Comparison of ENCODE assay signal across 15 mouse cellular contexts in the genomic region with DNA sequence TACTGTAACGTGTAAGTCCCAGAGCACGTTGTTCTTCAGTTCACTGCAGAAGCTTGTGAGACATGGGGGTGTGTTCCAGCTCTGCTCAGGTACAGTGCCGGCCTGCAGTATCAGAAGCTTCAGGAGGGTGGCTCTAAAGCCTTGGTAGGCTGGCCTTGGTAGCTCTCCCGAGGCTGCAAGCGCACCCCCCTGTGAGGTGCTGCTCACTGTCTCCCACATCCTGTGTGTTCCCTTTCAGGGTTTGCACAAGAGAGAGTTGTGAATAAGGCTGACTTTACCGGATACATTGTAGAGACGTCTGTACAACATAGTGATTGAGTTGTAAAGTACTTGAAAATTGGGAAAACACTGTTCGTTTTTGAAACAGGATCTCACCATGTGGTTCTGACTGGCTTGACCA.
DNase-seq lines count a peak whose midpoint lies in the region; ATAC-seq and TF ChIP-seq lines count a peak whose summit lies in the region.
"Had no signal": no experiment of that assay in that cellular context is flagged by ENCODE, and none has a peak within 500 bp of the region (broad histone marks: within the 10 kb centered on the region; RNA-seq: fewer than 3 reads in every experiment).

No protein-coding gene starts in this region.

- peak overlapping the region; percentile 58 for H3K9ac ChIP-seq in liver, adult 2 months (ENCODE audit: low read depth, low read length)
- no peak overlapping the region for H3K9ac ChIP-seq in kidney, embryonic 16.5 days (replicated peaks; ENCODE audit: low read length)
- H3K9ac ChIP-seq: embryonic facial prominence, embryonic 15.5 days; liver, embryonic 14.5 days had no signal

- no peak for TF ChIP-seq POLR2A in liver, adult 2 months (IDR thresholded peaks at IDR 0.05; ENCODE audit: extremely low read depth, insufficient read depth, low read length)

- peak overlapping the region; percentile 86 for H3K27ac ChIP-seq in liver, adult 2 months (replicated peaks; ENCODE audit: insufficient read depth, low read depth, low read length)
- H3K27ac ChIP-seq in kidney, embryonic 16.5 days (ENCODE audit: low read length), result no peak overlapping the region
- H3K27ac ChIP-seq: liver, embryonic 14.5 days had no signal

- H3K9me3 ChIP-seq in kidney, embryonic 16.5 days (ENCODE audit: low read length), result no peaks in the 10 kb centered on the region
- H3K9me3 ChIP-seq: embryonic facial prominence, embryonic 15.5 days had no signal

- H3K4me3 ChIP-seq in liver, adult 2 months (ENCODE audit: insufficient read depth, low read depth, low read length), result no peak overlapping the region
- no peak overlapping the region for H3K4me3 ChIP-seq in kidney, embryonic 16.5 days (ENCODE audit: low read length)
- H3K4me3 ChIP-seq: embryonic facial prominence, embryonic 15.5 days; myocyte had no signal

- no peak for TF ChIP-seq CTCF in liver, adult 2 months (IDR thresholded peaks at IDR 0.05; ENCODE audit: low read depth, low read length)

- peak; percentile 38; the same call in 1 of the 2 replicates for ATAC-seq in megakaryocyte, adult 5-6 weeks (ENCODE audit: poor library complexity, severe bottlenecking)
- no peak for ATAC-seq in granulocyte monocyte progenitor cell, adult 5-6 weeks (replicated peaks; ENCODE audit: poor library complexity, severe bottlenecking)
- ATAC-seq in kidney, embryonic 16.5 days (ENCODE audit: low FRiP score, low TSS enrichment), result no peak
- ATAC-seq: forebrain, embryonic 16.5 days had no signal

- peaks cover 20% of the 10 kb centered on the region; the same call in 1 of the 2 replicates for H3K36me3 ChIP-seq in liver, adult 2 months (ENCODE audit: control insufficient read depth, insufficient read depth, low read length)
- H3K36me3 ChIP-seq in kidney, embryonic 16.5 days (ENCODE audit: insufficient read depth, low read length), result peaks cover 21% of the 10 kb centered on the region
- H3K36me3 ChIP-seq: G1E had no signal

- DNase-seq in adrenal gland, adult 2 months, result peak; percentile 12
- no peak for DNase-seq in adrenal gland, postnatal 25 days
- no peak for DNase-seq in liver, adult 2 months (ENCODE audit: extremely low read depth, low read depth, low spot score)
- no peak for DNase-seq in liver
- DNase-seq in thymus, postnatal 4 days, result peak; percentile 68
- DNase-seq: cerebellum, postnatal 14 days; gastrocnemius, postnatal 36 days had no signal

- H3K4me2 ChIP-seq in kidney, embryonic 16.5 days (replicated peaks; ENCODE audit: low read depth, low read length), result no peak overlapping the region
- H3K4me2 ChIP-seq: embryonic facial prominence, embryonic 15.5 days had no signal

- peaks cover 17% of the 10 kb centered on the region for H3K4me1 ChIP-seq in liver, adult 2 months (ENCODE audit: control insufficient read depth, insufficient read depth, low read length)
- peaks cover 7% of the 10 kb centered on the region; the same call in 1 of the 2 replicates for H3K4me1 ChIP-seq in kidney, embryonic 16.5 days (ENCODE audit: insufficient read depth, low read length)

- 39% methylated on average over 8 of the region's 8 CpGs for WGBS in liver, adult 2 months
- WGBS in kidney, embryonic 16.5 days, result 75% methylated on average over 8 of the region's 8 CpGs

- peaks cover 2% of the 10 kb centered on the region; the same call in 1 of the 2 replicates for H3K79me2 ChIP-seq in liver, adult 2 months (ENCODE audit: control insufficient read depth, insufficient read depth, low read length)

- H3K27me3 ChIP-seq in liver, adult 2 months (ENCODE audit: control insufficient read depth, insufficient read depth, low read length), result no peaks in the 10 kb centered on the region
- no peaks in the 10 kb centered on the region for H3K27me3 ChIP-seq in kidney, embryonic 16.5 days (ENCODE audit: insufficient read depth, low read length)
- H3K27me3 ChIP-seq: embryonic facial prominence, embryonic 15.5 days had no signal

Comparison
In these comparisons a context has a peak if more than half of its experiments do, and no peak if none do; other contexts are left out.
1. DNase-seq: peak in adrenal gland, adult 2 months (single experiment) and thymus, postnatal 4 days (single experiment); none in adrenal gland, postnatal 25 days (single experiment), liver, adult 2 months (single experiment) and liver (single experiment).